Mouse (Mus musculus) G1E (cell line): ENCODE measurements at regions not wholly inside any gene's neighbourhood (a gene's known extent, or its start where the extent isn't known, plus 50 kb on each side); places are given as distances from the start of the nearest gene placed in this dataset.

Experiments
- ATAC-seq: 2 replicates; pipeline ENCODE4 v1.8.0; 2016; ENCODE audit warnings: mild to moderate bottlenecking; ENCODE audit not compliant: insufficient number of reproducible peaks, poor library complexity, low FRiP score, severe bottlenecking; ENCODE audit errors: extremely low read depth
- DNase-seq: peaks from one replicate; pipeline ENCODE4 v3.0.0; 2012; ENCODE audit warnings: low spot score
- H3K27me3 ChIP-seq: 2 replicates; pipeline ENCODE4 v1.6.1; 2012; ENCODE audit warnings: mild to moderate bottlenecking, low read length, inconsistent platforms; ENCODE audit not compliant: insufficient read depth
- H3K36me3 ChIP-seq: replicated peaks from 2 replicates; pipeline ENCODE3; 2012; ENCODE audit warnings: mild to moderate bottlenecking, inconsistent platforms
- H3K4me1 ChIP-seq: 2 replicates; pipeline ENCODE4 v1.6.1; 2012; ENCODE audit warnings: low read depth, low read length, inconsistent platforms, mixed read lengths; ENCODE audit not compliant: insufficient read depth
- H3K4me3 ChIP-seq: 2 replicates; pipeline ENCODE4 v1.5.1; 2012; ENCODE audit warnings: low read depth, mild to moderate bottlenecking, inconsistent platforms, low read length, moderate library complexity, mixed read lengths
- H3K9me3 ChIP-seq: replicated peaks from 2 replicates; pipeline ENCODE4 v1.6.1; 2012; ENCODE audit warnings: inconsistent platforms
- CTCF ChIP-seq: IDR thresholded peaks from 2 replicates; pipeline ENCODE4 v1.5.1; 2012; ENCODE audit warnings: low read depth, low read length, inconsistent platforms, mixed read lengths
- GATA1 ChIP-seq: IDR thresholded peaks from 2 replicates; pipeline ENCODE4 v1.6.1; 2012; ENCODE audit warnings: borderline replicate concordance, low read length, inconsistent platforms, mixed read lengths
- GATA2 ChIP-seq: IDR thresholded peaks from 2 replicates; pipeline ENCODE4 v1.6.1; 2012; ENCODE audit warnings: low read depth, low read length, inconsistent platforms, borderline replicate concordance
- POLR2AphosphoS5 ChIP-seq: IDR thresholded peaks from 2 replicates; pipeline ENCODE4 v1.6.1; 2012; ENCODE audit warnings: low read depth, low read length, inconsistent platforms; ENCODE audit not compliant: insufficient replicate concordance
- TAL1 ChIP-seq: conservative IDR thresholded peaks from 2 replicates; pipeline ENCODE4 v1.6.1; 2012; ENCODE audit warnings: low read depth, low read length, inconsistent platforms, mixed read lengths

GRCm38 (mm10) chr5:75475414-75475813 lies 99.3 kb upstream of the Kit start:
- H3K27me3 ChIP-seq: no peaks in the 10 kb centered on the region
- DNase-seq (no peak), ATAC-seq (no peak)
- no peaks in the 10 kb centered on the region for H3K9me3 ChIP-seq
- H3K4me1 ChIP-seq: peaks cover 60% of the 10 kb centered on the region
- TF ChIP-seq CTCF (no peak), TAL1 (no peak), GATA2 (no peak), POLR2AphosphoS5 (no peak), GATA1 (no peak)
- no peaks in the 10 kb centered on the region for H3K36me3 ChIP-seq
- no peak overlapping the region for H3K4me3 ChIP-seq

GRCm38 (mm10) chr5:75478499-75478898 lies 96.2 kb upstream of the Kit start:
- no peak for DNase-seq
- Histone ChIP-seq H3K4me3 (no peak overlapping the region), H3K27me3 (no peaks in the 10 kb centered on the region), H3K36me3 (no peaks in the 10 kb centered on the region), H3K4me1 (peaks cover 47% of the 10 kb centered on the region), H3K9me3 (no peaks in the 10 kb centered on the region)
- TF ChIP-seq POLR2AphosphoS5: no peak
- no peak for TF ChIP-seq TAL1
- TF ChIP-seq CTCF: no peak
- TF ChIP-seq GATA1: no peak
- no peak for TF ChIP-seq GATA2
- ATAC-seq: no peak

GRCm38 (mm10) chr5:75479149-75479548 lies 95.6 kb upstream of the Kit start:
- peaks cover 50% of the 10 kb centered on the region for H3K4me1 ChIP-seq
- H3K27me3 ChIP-seq: no peaks in the 10 kb centered on the region
- ATAC-seq (no peak), DNase-seq (no peak)
- no peak for TF ChIP-seq CTCF
- no peak for TF ChIP-seq TAL1
- no peak for TF ChIP-seq POLR2AphosphoS5
- TF ChIP-seq GATA1: no peak
- TF ChIP-seq GATA2: no peak
- H3K4me3 ChIP-seq: no peak overlapping the region
- H3K9me3 ChIP-seq: no peaks in the 10 kb centered on the region
- H3K36me3 ChIP-seq: no peaks in the 10 kb centered on the region

GRCm38 (mm10) chr5:75481595-75481994 lies 93.1 kb upstream of the Kit start:
- Histone ChIP-seq H3K4me1 (peaks cover 50% of the 10 kb centered on the region), H3K9me3 (no peaks in the 10 kb centered on the region), H3K36me3 (no peaks in the 10 kb centered on the region), H3K27me3 (no peaks in the 10 kb centered on the region), H3K4me3 (no peak overlapping the region)
- ATAC-seq: no peak
- no peak for DNase-seq
- TF ChIP-seq TAL1 (no peak), GATA1 (no peak), GATA2 (no peak), POLR2AphosphoS5 (no peak), CTCF (no peak)

GRCm38 (mm10) chr5:75484330-75484729 lies 90.4 kb upstream of the Kit start:
- ATAC-seq (no peak), DNase-seq (no peak)
- Histone ChIP-seq H3K9me3 (no peaks in the 10 kb centered on the region), H3K36me3 (no peaks in the 10 kb centered on the region), H3K27me3 (no peaks in the 10 kb centered on the region), H3K4me3 (no peak overlapping the region), H3K4me1 (peaks cover 42% of the 10 kb centered on the region)
- TF ChIP-seq TAL1: no peak
- TF ChIP-seq GATA1: no peak
- TF ChIP-seq POLR2AphosphoS5: no peak
- TF ChIP-seq CTCF: no peak
- TF ChIP-seq GATA2: no peak

GRCm38 (mm10) chr5:75490806-75491205 lies 83.9 kb upstream of the Kit start:
- no peak for DNase-seq
- TF ChIP-seq TAL1: no peak
- TF ChIP-seq GATA1: no peak
- TF ChIP-seq GATA2: no peak
- no peak for TF ChIP-seq POLR2AphosphoS5
- no peak for TF ChIP-seq CTCF

More at GRCm38 (mm10) chr5:75490806-75491205, 83.9 kb upstream of the Kit start:
- ATAC-seq: no peak
- Histone ChIP-seq H3K4me1 (peaks cover 20% of the 10 kb centered on the region), H3K27me3 (no peaks in the 10 kb centered on the region), H3K36me3 (no peaks in the 10 kb centered on the region), H3K9me3 (no peaks in the 10 kb centered on the region), H3K4me3 (no peak overlapping the region)
